Mouse (Mus musculus): ENCODE measurements around the gene Zfp420.

DNA sequence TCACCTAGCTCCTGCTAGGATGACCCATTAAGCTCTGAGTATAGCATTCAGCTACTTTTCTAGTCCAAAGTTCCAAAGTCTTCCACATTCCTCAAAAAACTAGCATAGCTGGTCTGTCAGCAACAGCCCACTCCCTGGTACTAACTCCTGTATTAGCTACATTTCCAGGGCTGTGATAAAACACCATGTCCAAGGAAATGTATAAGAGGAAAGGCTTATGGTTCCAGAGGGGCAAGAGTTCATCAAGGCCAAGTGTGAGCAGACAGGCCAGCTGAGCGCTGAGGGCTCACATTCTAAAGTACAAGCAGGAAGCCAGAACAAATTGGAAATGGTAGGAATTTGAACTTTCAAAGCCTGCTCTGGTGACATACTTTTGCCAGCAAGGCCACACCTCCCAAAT is 17.7 kb upstream of the Zfp420 start:
- TF ChIP-seq CTCF (IDR thresholded peaks at IDR 0.05; ENCODE audit: low read depth) (no peak), EP300 (IDR thresholded peaks at IDR 0.05; ENCODE audit: low read depth) (no peak)
